Mouse (Mus musculus) gastrocnemius, adult 2 months (tissue): ENCODE results near the gene Stard3. TPM values are rescaled to one million over a fixed set of nuclear protein-coding genes. Genes with fewer than 3 reads are reported as not detected.

ENCODE experiments used
- DNase-seq: peaks from one replicate; pipeline ENCODE4 v3.0.0; 2022
- H3K27ac ChIP-seq: fragments of 200-600 bp; 2 replicates; pipeline ENCODE4 v1.8.1; 2022; ENCODE audit warnings: mild to moderate bottlenecking
- H3K4me3 ChIP-seq: fragments of 200-600 bp; 2 replicates; pipeline ENCODE4 v1.8.1; 2022; ENCODE audit warnings: mild to moderate bottlenecking, moderate library complexity
- CTCF ChIP-seq: fragments of 200-600 bp; IDR thresholded peaks from 2 replicates; pipeline ENCODE4 v1.8.1; 2022; ENCODE audit warnings: antibody characterized with exemption, mild to moderate bottlenecking, moderate library complexity
- intact Hi-C: fragments of 180-260 bp; cut with DNase I; formaldehyde crosslinking; loops from one replicate; pipeline ENCODE4 v1.15.1; 2025
- total RNA-seq, 2 experiments: library from RNA; stranded (reverse); gene quantifications; 2 replicates each; pipeline ENCODE4 v1.2.3; 2021

Stard3 gene
- total RNA-seq, 2 experiments from 2014 or later: 11.8 to 12.1 TPM

- no peak for TF ChIP-seq CTCF
- Histone ChIP-seq H3K27ac (no peak overlapping the region), H3K4me3 (peak overlapping the region; percentile 65)
- DNase-seq: peak; percentile 89
- intact Hi-C loops: loop anchor here (1.0 to 10.0 kb wide), 4 partner anchors 49 to 253 kb away; partner anchors contain the start of gene Lrrc3c
These were observed 15.9 kb upstream of the Stard3 start for GRCm38 (mm10) chr11:98342000-98342945.

GRCm38 (mm10) chr11:98345253-98345652 lies 12.9 kb upstream of the Stard3 start:
- Histone ChIP-seq H3K27ac (no peak overlapping the region), H3K4me3 (peak overlapping the region; percentile 50)
- peak; percentile 84 for TF ChIP-seq CTCF
- peak; percentile 81 for DNase-seq
- intact Hi-C loops: loop anchor here (2.0 to 10.0 kb wide), 2 partner anchors 80 to 250 kb away; partner anchors contain the start of gene Lrrc3c

- H3K27ac ChIP-seq: no peak overlapping the region
- no peak for DNase-seq
- no peak overlapping the region for H3K4me3 ChIP-seq
- no peak for TF ChIP-seq CTCF
- intact Hi-C loops: loop anchor here (10.0 kb wide), 1 partner anchor 249 kb away; the partner anchor contains the start of gene Lrrc3c
These were observed 12.0 kb upstream of the Stard3 start for GRCm38 (mm10) chr11:98346168-98346567.

DNA sequence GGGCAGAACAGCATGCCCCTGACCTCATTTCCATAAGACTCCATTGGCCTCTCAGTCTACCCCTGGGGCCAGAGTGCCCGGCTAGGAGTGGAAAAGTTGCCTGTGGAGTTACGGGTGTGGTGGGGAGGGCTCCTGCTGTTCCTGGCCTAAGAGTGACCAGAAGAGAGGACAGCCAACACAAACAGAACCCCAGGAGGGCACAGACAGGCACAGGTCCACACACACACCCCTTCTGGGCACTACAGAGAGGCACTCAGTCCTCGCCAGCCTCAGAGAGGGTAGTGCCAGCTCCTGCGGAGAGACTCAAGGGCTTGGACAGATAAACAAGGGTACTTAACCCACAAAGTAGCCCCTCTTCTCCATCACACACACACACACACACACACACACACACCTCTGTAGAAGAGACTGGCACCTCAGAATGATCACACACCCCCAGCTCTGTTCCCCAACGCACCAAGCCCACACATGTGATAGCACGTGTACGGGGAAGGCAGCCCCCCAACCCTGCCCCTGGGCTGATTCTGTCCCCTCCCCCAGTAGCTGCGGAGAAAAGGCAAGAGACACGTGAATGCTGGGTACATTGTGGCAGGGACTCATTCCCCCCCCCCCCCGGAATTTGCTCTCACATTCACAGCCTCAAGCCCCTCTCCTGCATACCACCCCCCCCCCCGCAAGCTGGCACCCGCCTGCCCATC lies 10.6 kb upstream of the Stard3 start:
- intact Hi-C loops: loop anchor here (10.0 kb wide), 1 partner anchor 247 kb away; the partner anchor contains the start of gene Lrrc3c
- H3K27ac ChIP-seq: no peak overlapping the region
- no peak for TF ChIP-seq CTCF
- H3K4me3 ChIP-seq: no peak overlapping the region
- DNase-seq: no peak

GRCm38 (mm10) chr11:98348083-98348961 lies 9.8 kb upstream of the Stard3 start, which contains the start of gene Ppp1r1b:
Gene Ppp1r1b (plus strand): TSS chr11:98348404.
- H3K27ac ChIP-seq: no peak within 1 kb of the TSS
- no peak for TF ChIP-seq CTCF
- peak; percentile 62 for DNase-seq
- intact Hi-C loops: loop anchor here (10.0 kb wide), 1 partner anchor 246 kb away; the partner anchor contains the start of gene Lrrc3c
- H3K4me3 ChIP-seq: peak within 1 kb of the TSS; percentile 75

- TF ChIP-seq CTCF: no peak
- Histone ChIP-seq H3K4me3 (no peak overlapping the region), H3K27ac (no peak overlapping the region)
- intact Hi-C loops: loop anchor here (10.0 kb wide), 1 partner anchor 245 kb away; the partner anchor contains the start of gene Lrrc3c
- no peak for DNase-seq
These were observed 8.9 kb upstream of the Stard3 start for GRCm38 (mm10) chr11:98349308-98349707.

GRCm38 (mm10) chr11:98352272-98352990 lies 5.7 kb upstream of the Stard3 start:
- intact Hi-C loops: no loop called here
- Histone ChIP-seq H3K27ac (no peak overlapping the region), H3K4me3 (no peak overlapping the region)
- no peak for TF ChIP-seq CTCF
- no peak for DNase-seq

DNA sequence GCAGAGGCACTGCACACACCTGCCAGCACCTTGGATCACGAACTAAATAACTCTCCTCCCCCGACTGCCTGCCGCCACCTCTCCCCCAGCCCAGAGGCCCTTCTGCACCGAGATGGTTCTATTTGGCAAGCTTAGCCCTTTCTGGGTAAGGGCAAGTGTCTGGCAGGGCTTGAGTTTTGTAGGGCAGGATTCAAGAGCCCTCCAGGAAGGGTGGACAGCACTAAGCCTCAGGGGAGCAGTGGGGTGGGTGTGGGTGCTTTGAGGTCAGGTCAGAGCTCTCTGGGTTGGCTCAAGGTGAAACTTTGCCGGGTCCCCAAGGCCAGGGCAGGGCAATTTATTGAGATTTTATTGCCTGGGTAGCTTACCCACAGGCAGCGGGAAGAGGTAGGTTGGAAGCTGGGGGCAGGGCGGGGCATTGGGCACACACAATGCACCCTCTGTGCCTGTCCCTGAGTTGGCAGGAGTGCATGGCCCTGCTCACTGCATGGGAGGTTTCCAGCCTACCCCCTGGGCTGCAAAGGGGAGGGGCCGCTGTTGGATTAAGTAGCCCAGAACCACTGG lies 4.4 kb upstream of the Stard3 start:
- no peak for DNase-seq
- H3K27ac ChIP-seq: no peak overlapping the region
- intact Hi-C loops: no loop called here
- no peak overlapping the region for H3K4me3 ChIP-seq
- TF ChIP-seq CTCF: no peak

GRCm38 (mm10) chr11:98354445-98354844 lies 3.7 kb upstream of the Stard3 start:
- TF ChIP-seq CTCF: no peak

DNA sequence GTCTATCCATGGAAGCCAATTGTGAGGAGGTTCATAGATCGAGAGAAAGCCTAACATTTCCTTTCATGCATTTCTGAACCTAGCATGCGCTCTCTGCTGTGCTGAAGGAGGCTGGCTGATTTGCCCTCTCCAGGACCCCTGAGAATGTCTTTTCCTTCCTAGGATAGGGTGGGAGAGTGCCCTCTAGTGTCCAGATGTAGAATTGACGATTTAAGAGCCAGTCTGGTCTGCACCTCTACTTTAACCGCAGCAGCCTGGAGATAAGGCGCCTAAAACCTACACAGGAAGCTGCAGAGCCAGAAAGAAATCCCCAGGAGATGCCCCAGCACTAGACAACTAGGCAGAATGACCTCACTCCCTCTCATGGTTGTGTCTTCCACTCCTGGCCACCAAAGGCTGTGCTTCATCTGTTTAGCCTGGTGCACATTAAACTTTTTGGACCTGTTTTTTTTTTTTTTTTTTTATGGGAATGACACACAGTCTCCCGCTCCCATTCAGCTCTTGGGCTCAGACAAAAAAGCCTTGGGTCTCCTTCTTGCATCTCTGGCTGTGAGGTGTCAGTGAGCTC lies 2.4 kb upstream of the Stard3 start:
- peak; percentile 88; the same call in 1 of the 2 replicates for TF ChIP-seq CTCF
- intact Hi-C loops: no loop called here
- Histone ChIP-seq H3K4me3 (no peak overlapping the region), H3K27ac (no peak overlapping the region)
- no peak for DNase-seq

More at GRCm38 (mm10) chr11:98354445-98354844, 3.7 kb upstream of the Stard3 start:
- H3K4me3 ChIP-seq: no peak overlapping the region
- intact Hi-C loops: no loop called here
- no peak overlapping the region for H3K27ac ChIP-seq
- DNase-seq: no peak
